17 mouse cellular contexts compared by ENCODE assay signal in genomic region chr1:165789963-165790362, GRCm38 (mm10). TPM values are rescaled to one million over a fixed set of nuclear protein-coding genes. Genes with fewer than 3 reads are reported as not detected.
DNase-seq lines count a peak whose midpoint lies in the region; ATAC-seq and TF ChIP-seq lines count a peak whose summit lies in the region.
"Had no signal": no experiment of that assay in that cellular context is flagged by ENCODE, and none has a peak within 500 bp of the region (broad histone marks: within the 10 kb centered on the region; RNA-seq: fewer than 3 reads in every experiment).

No protein-coding gene starts in this region.

- H3K36me3 ChIP-seq in heart, postnatal 0 days (replicated peaks; ENCODE audit: control insufficient read depth, insufficient read depth, low read length) = no peaks in the 10 kb centered on the region
- H3K36me3 ChIP-seq: embryonic facial prominence, embryonic 13.5 days; forebrain, embryonic 10.5 days; hindbrain, embryonic 10.5 days; liver, embryonic 12.5 days had no signal

- H3K4me3 ChIP-seq in heart, postnatal 0 days (ENCODE audit: low read depth, low read length) = peak overlapping the region; percentile 30; the same call in 1 of the 2 replicates
- H3K4me3 ChIP-seq: embryonic facial prominence, embryonic 13.5 days; forebrain, embryonic 10.5 days; hindbrain, embryonic 10.5 days; liver, embryonic 12.5 days had no signal

- H3K27ac ChIP-seq in heart, postnatal 0 days (ENCODE audit: low read depth) = no peak overlapping the region
- H3K27ac ChIP-seq: embryonic facial prominence, embryonic 13.5 days; forebrain, embryonic 10.5 days; hindbrain, embryonic 10.5 days; liver, embryonic 12.5 days had no signal

- WGBS in heart, postnatal 0 days = 84% methylated on average over 6 of the region's 6 CpGs

- TF ChIP-seq EP300 in heart, postnatal 0 days (IDR thresholded peaks at IDR 0.05; ENCODE audit: low read depth) = no peak

- intact Hi-C loops in heart, postnatal 25 days (cut with DNase I) = no loop called here
- intact Hi-C loops in left cerebral cortex, postnatal 14 days (cut with DNase I) = no loop called here

- ATAC-seq in heart, postnatal 0 days (ENCODE audit: insufficient read depth, low read depth) = no peak
- peak; percentile 51 for ATAC-seq in activated CD4-positive, CD25-positive, alpha-beta regulatory T cell, adult 4 months
- peak; percentile 38 for ATAC-seq in monocyte, adult 5-6 weeks (replicated peaks; ENCODE audit: insufficient number of reproducible peaks, low FRiP score, low TSS enrichment, poor library complexity, severe bottlenecking)
- ATAC-seq in megakaryocyte progenitor cell, adult 5-6 weeks (replicated peaks; ENCODE audit: poor library complexity) = no peak
- ATAC-seq: liver, embryonic 12.5 days had no signal

- H3K27me3 ChIP-seq in heart, postnatal 0 days (ENCODE audit: control insufficient read depth, insufficient read depth, low read length) = no peaks in the 10 kb centered on the region
- H3K27me3 ChIP-seq: liver, embryonic 12.5 days had no signal

- peak overlapping the region; percentile 21; the same call in 1 of the 2 replicates for H3K4me2 ChIP-seq in heart, postnatal 0 days (ENCODE audit: low read depth, low read length)
- H3K4me2 ChIP-seq: embryonic facial prominence, embryonic 13.5 days; liver, embryonic 12.5 days had no signal

- TF ChIP-seq CTCF in heart, postnatal 0 days (IDR thresholded peaks at IDR 0.05; ENCODE audit: low read depth) = no peak

- H3K9ac ChIP-seq in heart, postnatal 0 days (replicated peaks; ENCODE audit: low read depth, low read length) = no peak overlapping the region
- H3K9ac ChIP-seq: embryonic facial prominence, embryonic 13.5 days; liver, embryonic 12.5 days had no signal

- DNase-seq in heart, postnatal 0 days (ENCODE audit: low spot score) = no peak
- DNase-seq in heart, postnatal 25 days (ENCODE audit: low spot score) = no peak
- peak; percentile 52 for DNase-seq in thymus, postnatal 14 days
- no peak for DNase-seq in lung, adult 18-20 months
- no peak for DNase-seq in left cerebral cortex, postnatal 14 days (ENCODE audit: low spot score in 2 of 2)
- DNase-seq: cerebellum, postnatal 25 days; gastrocnemius, postnatal 10 days; kidney, postnatal 14 days; right cerebral cortex, adult 18-20 months had no signal

- no peaks in the 10 kb centered on the region for H3K4me1 ChIP-seq in heart, postnatal 0 days (ENCODE audit: control insufficient read depth, insufficient read depth)

- no peaks in the 10 kb centered on the region for H3K9me3 ChIP-seq in heart, postnatal 0 days (replicated peaks; ENCODE audit: control insufficient read depth, low read length)
- H3K9me3 ChIP-seq: embryonic facial prominence, embryonic 13.5 days; forebrain, embryonic 10.5 days; hindbrain, embryonic 10.5 days; liver, embryonic 12.5 days had no signal

RNA-seq across cellular contexts. Expression of gene Cd247, which starts 1.5 kb away (rescaled TPM):
- total RNA-seq in heart, postnatal 0 days (2014; rRNA removed; ENCODE audit: low replicate concordance) = 3.9 TPM in 1 of 2 replicates, not detected in the other
- 0.26 and 0.41 TPM in 2 replicates for polyA plus RNA-seq in heart, postnatal 0 days (2015; fragmentation: Nextera tagmentation; extraction: Ambion mirVana)
- under 1 TPM; 0.39 to 0.60 TPM for total RNA-seq in heart, postnatal 25 days (2021)
- 100 to 1,000 TPM; 370 TPM for polyA plus RNA-seq in activated CD4-positive, CD25-positive, alpha-beta regulatory T cell, adult 4 months (2017; shearing (Covaris generic))
- total RNA-seq in monocyte, adult 5-6 weeks (2017) = 43.0 to 147 TPM (median 60.9 TPM) in 3 replicates
- not detected for total RNA-seq in left cerebral cortex, postnatal 14 days (2021)
- 0.12 TPM in 1 of 2 replicates, not detected in the other for total RNA-seq in megakaryocyte progenitor cell, adult 5-6 weeks (2015)
- 0.29 and 1.2 TPM in 2 replicates for total RNA-seq in megakaryocyte progenitor cell, adult 5-6 weeks (2017)
- total RNA-seq: layer of hippocampus, postnatal 14 days had no signal

RNA-seq across cellular contexts. Expression of gene Creg1, which starts 26.4 kb away (rescaled TPM):
- total RNA-seq in heart, postnatal 0 days (2014; rRNA removed; ENCODE audit: low replicate concordance) = 29.1 and 32.4 TPM in 2 replicates
- 62.1 and 75.2 TPM in 2 replicates for polyA plus RNA-seq in heart, postnatal 0 days (2015; fragmentation: Nextera tagmentation; extraction: Ambion mirVana)
- total RNA-seq in heart, postnatal 25 days (2021) = 10 to 100 TPM; 64.4 to 68.6 TPM
- 10 to 100 TPM; 24.1 to 24.2 TPM for polyA plus RNA-seq in activated CD4-positive, CD25-positive, alpha-beta regulatory T cell, adult 4 months (2017; shearing (Covaris generic))
- 97.4 to 180 TPM (median 175 TPM) in 3 replicates for total RNA-seq in monocyte, adult 5-6 weeks (2017)
- total RNA-seq in left cerebral cortex, postnatal 14 days (2021) = 10 to 100 TPM; 25.1 to 28.5 TPM
- 261 and 284 TPM in 2 replicates for total RNA-seq in megakaryocyte progenitor cell, adult 5-6 weeks (2015)
- 96.7 and 120 TPM in 2 replicates for total RNA-seq in megakaryocyte progenitor cell, adult 5-6 weeks (2017)

Comparison
In these comparisons a context has a peak if more than half of its experiments do, and no peak if none do; other contexts are left out.
1. ATAC-seq: peak in activated CD4-positive, CD25-positive, alpha-beta regulatory T cell, adult 4 months (single experiment) and monocyte, adult 5-6 weeks (single experiment); none in heart, postnatal 0 days (single experiment) and megakaryocyte progenitor cell, adult 5-6 weeks (single experiment).